Mouse (Mus musculus): ENCODE measurements at regions not wholly inside any gene's neighbourhood (a gene's known extent, or its start where the extent isn't known, plus 50 kb on each side); places are given as distances from the start of the nearest gene placed in this dataset.

DNA sequence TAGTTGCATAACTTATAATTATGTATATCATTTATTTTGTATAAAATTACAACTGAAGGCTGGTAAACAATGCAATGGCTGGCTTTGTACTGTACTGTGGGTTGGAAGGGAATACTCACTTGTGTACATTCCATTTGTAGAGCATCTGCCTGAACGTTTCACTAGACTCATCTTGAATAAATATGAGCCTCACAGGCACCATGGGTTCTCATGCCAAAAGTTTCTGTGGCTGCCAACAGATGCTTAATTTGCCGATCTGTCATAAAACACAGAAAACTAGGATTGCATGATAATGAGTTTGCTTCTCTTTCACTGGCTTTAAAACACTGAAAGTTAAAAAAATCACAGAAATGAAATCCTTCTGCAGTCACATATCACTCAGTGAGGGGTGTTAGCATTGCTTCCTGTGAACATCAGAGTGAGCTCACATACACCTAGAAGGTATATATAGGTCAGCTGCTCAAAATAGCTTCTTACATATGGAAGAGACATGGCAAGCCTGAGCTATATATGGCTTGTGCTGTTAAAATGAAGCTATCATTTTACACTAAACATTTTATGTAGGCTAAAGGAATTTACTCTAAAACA, 152.9 kb upstream of the Arhgap24 start:
- Histone ChIP-seq H3K4me3 (ENCODE audit: low read depth, low read length) (no peak overlapping the region), H3K9me3 (replicated peaks; ENCODE audit: control insufficient read depth, insufficient read depth, low read length, poor library complexity, severe bottlenecking) (no peaks in the 10 kb centered on the region), H3K36me3 (ENCODE audit: control insufficient read depth, insufficient read depth, low read length, poor library complexity, severe bottlenecking) (no peaks in the 10 kb centered on the region), H3K27ac (ENCODE audit: insufficient read depth, low read length) (no peak overlapping the region), H3K4me1 (ENCODE audit: control insufficient read depth, insufficient read depth, low read length) (no peaks in the 10 kb centered on the region), H3K27me3 (ENCODE audit: control insufficient read depth, insufficient read depth, low read length, poor library complexity, severe bottlenecking) (no peaks in the 10 kb centered on the region), H3K9ac (ENCODE audit: low read depth, poor library complexity, severe bottlenecking) (no peak overlapping the region)
- TF ChIP-seq CTCF (IDR thresholded peaks at IDR 0.05; ENCODE audit: low read depth, low read length), result no peak
- no peak for TF ChIP-seq POLR2A (IDR thresholded peaks at IDR 0.05; ENCODE audit: insufficient read depth, low read length)
- no peak for TF ChIP-seq EP300 (IDR thresholded peaks at IDR 0.05; ENCODE audit: insufficient read depth, low read depth, low read length)

DNA sequence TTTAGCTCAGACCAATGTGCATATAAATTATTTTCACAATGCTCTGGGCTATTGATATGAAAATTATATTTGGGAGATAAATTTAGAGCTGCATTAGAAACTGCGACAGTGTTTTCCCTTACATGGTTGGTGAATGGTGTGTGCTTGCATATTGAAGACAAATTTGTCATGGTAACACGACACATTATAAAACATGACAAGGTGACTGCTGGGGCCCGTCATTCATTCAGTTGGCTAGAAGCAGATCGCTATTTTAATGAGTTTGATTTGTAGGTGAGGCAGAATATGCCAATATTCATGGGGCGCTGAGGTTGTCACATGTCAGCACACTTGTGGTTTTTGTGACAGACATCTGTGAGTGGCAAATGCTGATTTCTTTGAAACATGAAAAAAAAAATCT, 147.3 kb upstream of the Arhgap24 start:
- H3K36me3 ChIP-seq (ENCODE audit: control insufficient read depth, insufficient read depth, low read length, poor library complexity, severe bottlenecking), result no peaks in the 10 kb centered on the region
- no peak overlapping the region for H3K9ac ChIP-seq (ENCODE audit: low read depth, poor library complexity, severe bottlenecking)
- no peaks in the 10 kb centered on the region for H3K9me3 ChIP-seq (replicated peaks; ENCODE audit: control insufficient read depth, insufficient read depth, low read length, poor library complexity, severe bottlenecking)
- no peaks in the 10 kb centered on the region for H3K4me1 ChIP-seq (ENCODE audit: control insufficient read depth, insufficient read depth, low read length)
- TF ChIP-seq POLR2A (IDR thresholded peaks at IDR 0.05; ENCODE audit: insufficient read depth, low read length) (no peak), EP300 (IDR thresholded peaks at IDR 0.05; ENCODE audit: insufficient read depth, low read depth, low read length) (no peak), CTCF (IDR thresholded peaks at IDR 0.05; ENCODE audit: low read depth, low read length) (no peak)
- H3K4me3 ChIP-seq (ENCODE audit: low read depth, low read length), result no peak overlapping the region
- no peaks in the 10 kb centered on the region; the same call in 1 of the 2 replicates for H3K27me3 ChIP-seq (ENCODE audit: control insufficient read depth, insufficient read depth, low read length, poor library complexity, severe bottlenecking)
- no peak overlapping the region for H3K27ac ChIP-seq (ENCODE audit: insufficient read depth, low read length)

DNA sequence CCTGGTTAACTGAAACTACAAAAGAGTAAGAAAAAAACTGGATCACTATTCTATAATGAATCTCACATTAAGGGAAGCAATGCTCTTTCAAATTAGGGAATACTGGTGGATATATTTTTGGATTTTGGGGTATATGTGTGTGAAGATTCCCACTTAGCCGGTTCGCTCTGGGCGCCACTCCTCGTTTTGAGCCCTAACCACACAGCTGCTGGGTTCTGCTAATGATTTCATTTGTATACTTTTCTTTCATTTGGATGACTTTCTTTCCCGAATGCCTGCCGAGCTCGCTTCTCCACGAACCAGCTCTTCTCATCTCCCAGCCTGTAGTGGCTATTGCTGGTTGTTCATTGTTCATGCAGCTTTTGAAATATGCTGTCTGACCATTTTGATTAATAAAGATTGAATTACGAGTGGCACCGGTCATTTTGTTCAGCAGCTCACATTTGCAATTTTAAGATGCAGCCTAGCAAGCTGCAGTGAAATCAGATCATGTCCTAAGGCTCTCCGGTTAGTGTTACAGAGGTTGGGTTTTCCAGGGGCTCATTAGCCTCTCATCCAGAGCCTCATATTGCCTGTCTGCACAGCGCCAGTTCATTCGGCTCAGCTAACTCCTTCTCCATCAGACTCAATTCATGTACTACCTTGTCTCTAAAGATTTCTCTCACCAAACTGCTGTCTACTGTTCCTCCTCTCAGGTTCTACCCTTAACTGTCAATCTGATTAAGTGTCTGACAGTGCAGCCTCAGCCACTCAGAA, 146.6 kb upstream of the Arhgap24 start:
- H3K9ac ChIP-seq (ENCODE audit: low read depth, poor library complexity, severe bottlenecking), result no peak overlapping the region
- no peaks in the 10 kb centered on the region for H3K4me1 ChIP-seq (ENCODE audit: control insufficient read depth, insufficient read depth, low read length)
- H3K36me3 ChIP-seq (ENCODE audit: control insufficient read depth, insufficient read depth, low read length, poor library complexity, severe bottlenecking), result no peaks in the 10 kb centered on the region
- no peaks in the 10 kb centered on the region; the same call in 1 of the 2 replicates for H3K27me3 ChIP-seq (ENCODE audit: control insufficient read depth, insufficient read depth, low read length, poor library complexity, severe bottlenecking)
- no peak for TF ChIP-seq POLR2A (IDR thresholded peaks at IDR 0.05; ENCODE audit: insufficient read depth, low read length)
- no peak for TF ChIP-seq CTCF (IDR thresholded peaks at IDR 0.05; ENCODE audit: low read depth, low read length)
- no peak for TF ChIP-seq EP300 (IDR thresholded peaks at IDR 0.05; ENCODE audit: insufficient read depth, low read depth, low read length)
- no peak overlapping the region for H3K4me3 ChIP-seq (ENCODE audit: low read depth, low read length)
- H3K27ac ChIP-seq (ENCODE audit: insufficient read depth, low read length), result no peak overlapping the region
- no peaks in the 10 kb centered on the region for H3K9me3 ChIP-seq (replicated peaks; ENCODE audit: control insufficient read depth, insufficient read depth, low read length, poor library complexity, severe bottlenecking)

DNA sequence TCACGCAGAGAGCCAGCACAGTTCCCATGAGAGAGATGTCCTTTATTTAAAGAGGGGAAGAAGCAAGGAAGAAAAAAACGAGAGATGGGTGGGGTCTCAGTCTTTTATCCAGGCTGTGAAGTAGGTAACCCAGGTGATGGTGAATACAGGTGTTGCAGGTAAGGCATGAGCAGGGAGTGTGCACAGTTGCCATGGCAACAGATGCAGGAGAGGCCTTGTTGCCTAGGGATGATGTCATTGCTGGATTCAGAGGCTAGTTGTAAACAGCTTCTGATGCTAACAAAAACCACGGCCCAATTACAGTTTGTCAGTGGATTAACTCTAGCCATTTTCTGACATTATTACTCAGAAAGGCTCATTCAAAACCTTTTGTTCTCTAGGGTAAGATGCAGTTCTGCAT, 114.7 kb upstream of the Arhgap24 start:
- Histone ChIP-seq H3K4me1 (ENCODE audit: control insufficient read depth, insufficient read depth, low read length) (no peaks in the 10 kb centered on the region), H3K9ac (ENCODE audit: low read depth, poor library complexity, severe bottlenecking) (no peak overlapping the region), H3K27ac (ENCODE audit: insufficient read depth, low read length) (no peak overlapping the region), H3K9me3 (replicated peaks; ENCODE audit: control insufficient read depth, insufficient read depth, low read length, poor library complexity, severe bottlenecking) (no peaks in the 10 kb centered on the region), H3K36me3 (ENCODE audit: control insufficient read depth, insufficient read depth, low read length, poor library complexity, severe bottlenecking) (no peaks in the 10 kb centered on the region), H3K4me3 (ENCODE audit: low read depth, low read length) (no peak overlapping the region), H3K27me3 (ENCODE audit: control insufficient read depth, insufficient read depth, low read length, poor library complexity, severe bottlenecking) (no peaks in the 10 kb centered on the region)
- TF ChIP-seq POLR2A (IDR thresholded peaks at IDR 0.05; ENCODE audit: insufficient read depth, low read length), result no peak
- no peak for TF ChIP-seq EP300 (IDR thresholded peaks at IDR 0.05; ENCODE audit: insufficient read depth, low read depth, low read length)
- no peak for TF ChIP-seq CTCF (IDR thresholded peaks at IDR 0.05; ENCODE audit: low read depth, low read length)

DNA sequence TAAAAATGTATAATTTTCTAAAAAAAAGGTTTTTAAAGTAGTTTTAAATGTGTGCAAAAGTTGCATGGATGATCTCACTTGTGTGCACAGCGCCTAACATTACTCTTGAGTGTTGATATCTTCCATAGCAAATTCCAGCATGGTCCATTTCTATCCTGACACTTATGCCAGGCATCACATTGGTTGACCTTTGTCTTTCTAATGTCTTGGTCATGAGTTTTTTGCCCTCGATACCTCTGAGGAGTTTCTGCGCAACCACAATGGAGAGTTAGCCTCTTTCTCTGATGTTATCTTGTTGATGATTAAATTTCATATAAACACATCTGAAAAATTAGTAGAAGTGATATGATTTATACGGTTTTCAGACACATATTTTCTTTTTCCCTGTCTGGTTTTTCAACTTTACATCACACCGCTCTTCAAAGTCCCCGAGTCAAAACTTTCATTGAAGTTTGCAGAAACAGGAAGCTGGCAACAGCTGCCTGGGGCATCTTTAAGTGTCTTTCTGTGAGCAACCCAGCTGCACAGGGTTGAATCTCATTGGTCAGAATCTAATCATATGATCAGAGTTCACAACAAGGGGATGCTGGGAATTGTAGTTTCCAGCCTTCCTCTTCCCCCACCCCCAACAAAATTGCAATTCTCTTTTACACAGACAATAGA, 107.8 kb upstream of the Arhgap24 start:
- H3K27me3 ChIP-seq (ENCODE audit: control insufficient read depth, insufficient read depth, low read length, poor library complexity, severe bottlenecking), result no peaks in the 10 kb centered on the region
- no peak overlapping the region for H3K9ac ChIP-seq (ENCODE audit: low read depth, poor library complexity, severe bottlenecking)
- H3K4me3 ChIP-seq (ENCODE audit: low read depth, low read length), result no peak overlapping the region
- H3K27ac ChIP-seq (ENCODE audit: insufficient read depth, low read length), result no peak overlapping the region
- TF ChIP-seq EP300 (IDR thresholded peaks at IDR 0.05; ENCODE audit: insufficient read depth, low read depth, low read length) (no peak), CTCF (IDR thresholded peaks at IDR 0.05; ENCODE audit: low read depth, low read length) (no peak), POLR2A (IDR thresholded peaks at IDR 0.05; ENCODE audit: insufficient read depth, low read length) (no peak)
- no peaks in the 10 kb centered on the region for H3K36me3 ChIP-seq (ENCODE audit: control insufficient read depth, insufficient read depth, low read length, poor library complexity, severe bottlenecking)
- no peaks in the 10 kb centered on the region for H3K4me1 ChIP-seq (ENCODE audit: control insufficient read depth, insufficient read depth, low read length)
- H3K9me3 ChIP-seq (replicated peaks; ENCODE audit: control insufficient read depth, insufficient read depth, low read length, poor library complexity, severe bottlenecking), result no peaks in the 10 kb centered on the region

Measured in ES-Bruce4 (cell line).